Mouse (Mus musculus) erythroblast, embryonic 14.5 days (primary cell): ENCODE results near the gene Kcnab1. TPM values are rescaled to one million over a fixed set of nuclear protein-coding genes. Genes with fewer than 3 reads are reported as not detected.

Experiments used
- H3K27me3 ChIP-seq: 2 replicates; pipeline ENCODE4 v1.6.1; 2012; ENCODE audit warnings: inconsistent platforms; ENCODE audit not compliant: control insufficient read depth
- H3K36me3 ChIP-seq: 2 replicates; pipeline ENCODE4 v1.6.1; 2012; ENCODE audit warnings: mild to moderate bottlenecking, inconsistent platforms; ENCODE audit not compliant: control insufficient read depth
- H3K4me1 ChIP-seq: 2 replicates; pipeline ENCODE4 v1.6.1; 2012; ENCODE audit warnings: inconsistent platforms; ENCODE audit not compliant: control insufficient read depth
- H3K4me3 ChIP-seq: replicated peaks from 2 replicates; pipeline ENCODE3; 2012; ENCODE audit warnings: moderate library complexity, mild to moderate bottlenecking, inconsistent platforms
- H3K9me3 ChIP-seq: 2 replicates; pipeline ENCODE4 v1.6.1; 2012; ENCODE audit warnings: low read length, inconsistent platforms, mixed read lengths; ENCODE audit not compliant: control insufficient read depth
- GATA1 ChIP-seq: IDR thresholded peaks from 2 replicates; pipeline ENCODE4 v1.6.1; 2012; ENCODE audit warnings: low read length, inconsistent platforms, mixed read lengths
- TAL1 ChIP-seq: IDR thresholded peaks from 3 replicates; pipeline ENCODE4 v1.6.1; 2012; ENCODE audit warnings: low read length, inconsistent platforms, mixed read lengths
- polyA plus RNA-seq: library from polyadenylated mRNA; stranded (reverse); fragments of >175 nt; gene quantifications from 2 replicates; pipeline ENCODE4 v1.2.3, GENCODE M21; 2012

Gene Kcnab1
- polyA plus RNA-seq, 1 experiment: not detected

DNA sequence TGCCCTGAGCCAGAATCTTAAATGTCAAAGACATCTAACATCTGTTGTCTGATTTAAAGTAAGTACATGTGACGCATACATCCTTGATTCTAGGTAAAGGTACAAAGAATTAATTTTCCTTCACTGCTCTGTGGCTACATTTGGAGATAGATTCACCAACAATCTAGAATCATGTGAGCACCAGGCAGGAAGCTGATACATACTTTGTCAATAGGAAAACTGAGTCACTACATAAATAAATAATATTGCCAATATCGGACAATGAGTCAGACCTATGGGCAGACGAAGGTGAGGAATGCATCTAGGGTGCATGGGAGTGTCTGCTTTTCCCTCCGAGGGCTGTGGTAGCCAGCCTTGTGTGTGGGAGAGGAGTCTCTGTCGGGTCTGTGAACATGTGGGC, 25.7 kb downstream of the Kcnab1 start:
- no peaks in the 10 kb centered on the region for H3K27me3 ChIP-seq
- H3K9me3 ChIP-seq: no peaks in the 10 kb centered on the region
- TF ChIP-seq TAL1: no peak
- TF ChIP-seq GATA1: no peak
- H3K4me3 ChIP-seq: no peak overlapping the region
- H3K36me3 ChIP-seq: no peaks in the 10 kb centered on the region
- no peaks in the 10 kb centered on the region for H3K4me1 ChIP-seq

- H3K27me3 ChIP-seq: no peaks in the 10 kb centered on the region
- no peaks in the 10 kb centered on the region for H3K36me3 ChIP-seq
- no peak for TF ChIP-seq GATA1
- no peak for TF ChIP-seq TAL1
- no peaks in the 10 kb centered on the region for H3K4me1 ChIP-seq
- no peaks in the 10 kb centered on the region for H3K9me3 ChIP-seq
- H3K4me3 ChIP-seq: no peak overlapping the region
Observed at GRCm38 (mm10) chr3:65136897-65137296, 27.7 kb downstream of the Kcnab1 start.

DNA sequence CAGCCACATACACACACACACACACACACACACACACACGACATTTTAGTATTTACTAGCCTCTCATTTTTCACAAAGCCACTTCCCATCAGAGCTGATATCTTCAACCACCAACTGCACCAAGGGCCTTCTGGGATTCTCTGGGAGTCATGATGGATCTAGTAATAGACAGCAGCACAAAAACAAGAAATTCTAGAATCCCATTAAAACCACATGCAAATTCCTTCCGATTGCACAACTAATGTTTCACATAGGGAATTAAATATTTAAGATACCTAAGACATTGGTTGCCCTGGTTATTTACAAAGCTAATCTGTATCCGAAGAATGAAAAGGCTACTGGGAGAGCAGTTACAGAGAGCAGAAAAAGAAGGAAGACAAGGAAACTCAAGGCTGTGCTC, 29.6 kb downstream of the Kcnab1 start:
- H3K4me1 ChIP-seq: no peaks in the 10 kb centered on the region
- H3K27me3 ChIP-seq: no peaks in the 10 kb centered on the region
- TF ChIP-seq TAL1: no peak
- no peak for TF ChIP-seq GATA1
- no peaks in the 10 kb centered on the region for H3K36me3 ChIP-seq
- no peaks in the 10 kb centered on the region for H3K9me3 ChIP-seq
- H3K4me3 ChIP-seq: no peak overlapping the region

DNA sequence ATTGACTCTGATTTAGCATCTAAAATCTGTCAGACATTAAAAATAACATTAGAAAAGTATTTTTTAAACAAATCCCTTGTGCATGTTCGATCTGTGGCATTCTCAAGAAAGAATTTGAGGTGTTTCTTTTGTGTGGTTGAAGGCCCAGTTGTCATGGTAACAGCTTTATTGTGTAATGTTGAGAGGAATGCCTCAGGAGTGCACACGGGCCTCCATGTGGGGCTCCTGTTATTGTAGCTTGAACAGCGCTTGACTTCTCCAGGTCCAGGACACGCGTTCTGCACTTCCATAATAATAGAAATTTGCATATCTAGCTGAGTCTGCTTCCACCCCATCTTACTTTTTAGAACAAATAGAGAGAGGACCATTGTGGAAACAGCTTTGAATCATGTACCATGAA, 36.0 kb downstream of the Kcnab1 start:
- no peaks in the 10 kb centered on the region for H3K36me3 ChIP-seq
- no peaks in the 10 kb centered on the region for H3K27me3 ChIP-seq
- H3K4me1 ChIP-seq: no peaks in the 10 kb centered on the region
- no peak overlapping the region for H3K4me3 ChIP-seq
- H3K9me3 ChIP-seq: no peaks in the 10 kb centered on the region
- TF ChIP-seq GATA1 (no peak), TAL1 (no peak)

GRCm38 (mm10) chr3:65151808-65152207, 42.6 kb downstream of the Kcnab1 start:
- no peaks in the 10 kb centered on the region for H3K27me3 ChIP-seq
- H3K4me3 ChIP-seq: no peak overlapping the region
- H3K9me3 ChIP-seq: no peaks in the 10 kb centered on the region
- H3K4me1 ChIP-seq: no peaks in the 10 kb centered on the region
- H3K36me3 ChIP-seq: no peaks in the 10 kb centered on the region
- TF ChIP-seq GATA1 (no peak), TAL1 (no peak)

DNA sequence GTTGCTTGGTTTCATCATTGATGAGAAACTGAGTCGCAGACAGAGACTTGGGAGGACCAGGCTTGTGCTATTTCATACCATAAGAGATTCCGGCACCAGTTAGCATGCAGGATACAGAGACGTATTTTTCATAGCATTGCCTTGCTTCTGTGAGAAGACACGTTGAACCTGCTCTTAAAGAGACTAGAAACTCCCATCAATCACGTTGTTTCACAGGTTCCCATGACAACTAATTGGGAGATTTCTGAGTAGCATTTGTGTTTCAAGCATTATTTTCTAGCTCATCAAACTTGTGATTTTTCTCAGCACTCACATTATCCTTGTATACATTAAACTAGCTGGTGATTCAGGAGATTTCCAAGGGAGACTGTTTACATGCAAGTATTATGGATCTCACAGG, 63.8 kb downstream of the Kcnab1 start:
- Histone ChIP-seq H3K27me3 (no peaks in the 10 kb centered on the region), H3K4me1 (no peaks in the 10 kb centered on the region), H3K36me3 (no peaks in the 10 kb centered on the region), H3K9me3 (peaks cover 17% of the 10 kb centered on the region), H3K4me3 (no peak overlapping the region)
- TF ChIP-seq GATA1 (no peak), TAL1 (no peak)

DNA sequence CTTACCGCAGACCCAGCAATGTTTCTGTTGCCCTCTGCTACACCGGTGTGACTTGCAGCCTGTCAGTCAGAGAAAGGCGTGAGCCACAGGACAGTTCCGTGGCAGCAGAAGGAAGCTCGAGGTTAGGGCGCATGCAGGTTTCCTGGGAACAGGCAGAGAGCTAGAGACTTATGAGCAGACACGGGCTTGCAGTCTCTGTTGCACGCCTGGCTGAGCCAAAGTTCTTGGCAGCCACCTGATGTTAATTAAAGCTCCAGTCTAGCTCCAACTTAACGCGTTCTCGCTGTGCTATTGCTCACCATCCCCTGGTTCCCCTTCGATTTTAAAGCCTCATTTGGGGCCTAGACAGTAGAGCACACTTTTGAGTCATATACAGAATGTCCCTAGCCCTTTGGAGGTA, 65.4 kb downstream of the Kcnab1 start:
- H3K4me1 ChIP-seq: no peaks in the 10 kb centered on the region
- no peaks in the 10 kb centered on the region for H3K36me3 ChIP-seq
- H3K27me3 ChIP-seq: no peaks in the 10 kb centered on the region
- no peak overlapping the region for H3K4me3 ChIP-seq
- H3K9me3 ChIP-seq: peaks cover 17% of the 10 kb centered on the region
- TF ChIP-seq TAL1: no peak
- no peak for TF ChIP-seq GATA1

- Histone ChIP-seq H3K36me3 (no peaks in the 10 kb centered on the region), H3K4me1 (no peaks in the 10 kb centered on the region), H3K9me3 (peaks cover 17% of the 10 kb centered on the region), H3K27me3 (no peaks in the 10 kb centered on the region), H3K4me3 (no peak overlapping the region)
- no peak for TF ChIP-seq GATA1
- no peak for TF ChIP-seq TAL1
Observed at GRCm38 (mm10) chr3:65175819-65176218, 66.6 kb downstream of the Kcnab1 start.

GRCm38 (mm10) chr3:65176846-65177245, 67.7 kb downstream of the Kcnab1 start:
- TF ChIP-seq TAL1 (no peak), GATA1 (no peak)
- H3K4me1 ChIP-seq: no peaks in the 10 kb centered on the region
- H3K9me3 ChIP-seq: peaks cover 17% of the 10 kb centered on the region

More at GRCm38 (mm10) chr3:65176846-65177245, 67.7 kb downstream of the Kcnab1 start:
- Histone ChIP-seq H3K27me3 (no peaks in the 10 kb centered on the region), H3K4me3 (no peak overlapping the region), H3K36me3 (no peaks in the 10 kb centered on the region)
